Mouse (Mus musculus): Measurements from ENCODE around the gene Slc35b1.

The Slc35b1 gene

GRCm38 (mm10) chr11:95366280-95366897 lies 18.1 kb upstream of the Slc35b1 start:
- DNase-seq (ENCODE audit: low read depth), result no peak

- peak; percentile 75 for DNase-seq (ENCODE audit: low read depth)
These were observed 17.3 kb upstream of the Slc35b1 start for GRCm38 (mm10) chr11:95367011-95367735.

- DNase-seq (ENCODE audit: low read depth), result no peak
These were observed 16.2 kb upstream of the Slc35b1 start for GRCm38 (mm10) chr11:95368231-95368823.

GRCm38 (mm10) chr11:95368871-95369270 lies 15.6 kb upstream of the Slc35b1 start:
- DNase-seq (ENCODE audit: low read depth), result no peak

GRCm38 (mm10) chr11:95369964-95370890 lies 14.3 kb upstream of the Slc35b1 start:
- no peak for DNase-seq (ENCODE audit: low read depth)

GRCm38 (mm10) chr11:95371182-95371581 lies 13.3 kb upstream of the Slc35b1 start:
- DNase-seq (ENCODE audit: low read depth), result no peak

- peak; percentile 36 for DNase-seq (ENCODE audit: low read depth)
These were observed 5.6 kb upstream of the Slc35b1 start for GRCm38 (mm10) chr11:95378926-95379325.

- DNase-seq (ENCODE audit: low read depth), result no peak
These were observed 4.9 kb upstream of the Slc35b1 start for GRCm38 (mm10) chr11:95379552-95379951.

GRCm38 (mm10) chr11:95380711-95381110 lies 3.8 kb upstream of the Slc35b1 start:
- DNase-seq (ENCODE audit: low read depth), result no peak

- no peak for DNase-seq (ENCODE audit: low read depth)
These were observed 3.3 kb upstream of the Slc35b1 start for GRCm38 (mm10) chr11:95381146-95381545.

- peak; percentile 30 for DNase-seq (ENCODE audit: low read depth)
These were observed 1.0 kb upstream of the Slc35b1 start for GRCm38 (mm10) chr11:95383331-95383986.

GRCm38 (mm10) chr11:95384004-95384318 lies 531 bp upstream of the Slc35b1 start:
- DNase-seq (ENCODE audit: low read depth), result no peak

- DNase-seq (ENCODE audit: low read depth), result no peak
These were observed 455 bp downstream of the Slc35b1 start for GRCm38 (mm10) chr11:95384973-95385320.

- DNase-seq (ENCODE audit: low read depth), result no peak
These were observed 2.9 kb downstream of the Slc35b1 start for GRCm38 (mm10) chr11:95387354-95387753.

GRCm38 (mm10) chr11:95389006-95389405 lies 4.5 kb downstream of the Slc35b1 start:
- no peak for DNase-seq (ENCODE audit: low read depth)

- no peak for DNase-seq (ENCODE audit: low read depth)
These were observed 5.9 kb downstream of the Slc35b1 start for GRCm38 (mm10) chr11:95390420-95390819.

- no peak for DNase-seq (ENCODE audit: low read depth)
These were observed 6.7 kb downstream of the Slc35b1 start for GRCm38 (mm10) chr11:95391201-95391600.

- DNase-seq (ENCODE audit: low read depth), result no peak
These were observed 7.3 kb downstream of the Slc35b1 start for GRCm38 (mm10) chr11:95391743-95392142.

- DNase-seq (ENCODE audit: low read depth), result no peak
These were observed 7.8 kb downstream of the Slc35b1 start for GRCm38 (mm10) chr11:95392223-95392667.

- DNase-seq (ENCODE audit: low read depth), result no peak
These were observed 8.4 kb downstream of the Slc35b1 start for GRCm38 (mm10) chr11:95392708-95393499.

GRCm38 (mm10) chr11:95393500-95393816 lies 9.0 kb downstream of the Slc35b1 start:
- DNase-seq (ENCODE audit: low read depth), result no peak
